Mouse (Mus musculus): Measurements from ENCODE around the gene Ccdc177.
A peak's percentile ranks its signal among the peaks of the same experiment; 100 is the strongest.
"Not testable (repeated sequence)": the region's sequence is repeated elsewhere in the genome, so short reads cannot be mapped to it uniquely, and the experiment has no call there.

Gene Ccdc177

GRCm38 (mm10) chr12:80760396-80760801 is at the start of gene Ccdc177:
TSS of gene Ccdc177 (minus strand) at chr12:80760687.
- DNase-seq (ENCODE audit: low spot score in 2 of 2) = peak; percentile 47 to 63

GRCm38 (mm10) chr12:80810005-80810404 is 49.5 kb upstream of the Ccdc177 start:
- no peak for DNase-seq (ENCODE audit: low spot score in 2 of 2)

GRCm38 (mm10) chr12:80807451-80808085 is 47.1 kb upstream of the Ccdc177 start:
- DNase-seq (ENCODE audit: low spot score in 2 of 2) = no peak

- DNase-seq (ENCODE audit: low spot score in 2 of 2) = no peak
Observed at GRCm38 (mm10) chr12:80804861-80805428, 44.5 kb upstream of the Ccdc177 start.

GRCm38 (mm10) chr12:80803924-80804323 is 43.4 kb upstream of the Ccdc177 start:
- no peak for DNase-seq (ENCODE audit: low spot score in 2 of 2)

GRCm38 (mm10) chr12:80801443-80801842 is 41.0 kb upstream of the Ccdc177 start:
- no peak for DNase-seq (ENCODE audit: low spot score in 2 of 2)

DNA sequence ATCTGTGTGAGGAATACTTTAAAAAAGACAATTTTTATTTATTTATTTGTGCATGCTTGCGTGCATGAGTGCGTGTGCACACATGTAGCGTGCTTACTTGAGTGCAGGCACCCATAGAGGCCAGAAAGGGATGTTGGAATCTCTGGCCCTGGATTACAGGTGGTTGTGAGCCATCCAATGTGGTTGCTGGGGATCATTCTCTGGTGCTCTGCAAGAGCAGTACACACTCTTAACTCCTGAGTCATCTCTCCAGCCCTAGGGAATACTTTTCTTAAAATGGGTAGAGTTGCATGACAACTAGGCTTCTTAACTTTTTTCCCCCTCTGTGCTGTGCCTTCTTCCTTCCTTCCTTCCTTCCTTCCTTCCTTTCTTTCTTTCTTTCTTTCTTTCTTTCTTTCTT is 39.7 kb upstream of the Ccdc177 start:
- DNase-seq (ENCODE audit: low spot score in 2 of 2) = no peak

GRCm38 (mm10) chr12:80798271-80798670 is 37.8 kb upstream of the Ccdc177 start:
- DNase-seq (ENCODE audit: low spot score in 2 of 2) = no peak

- no peak for DNase-seq (ENCODE audit: low spot score in 2 of 2)
Observed at GRCm38 (mm10) chr12:80794935-80795785, 34.7 kb upstream of the Ccdc177 start.

- DNase-seq (ENCODE audit: low spot score in 2 of 2) = no peak
Observed at GRCm38 (mm10) chr12:80794522-80794921, 34.0 kb upstream of the Ccdc177 start.

DNA sequence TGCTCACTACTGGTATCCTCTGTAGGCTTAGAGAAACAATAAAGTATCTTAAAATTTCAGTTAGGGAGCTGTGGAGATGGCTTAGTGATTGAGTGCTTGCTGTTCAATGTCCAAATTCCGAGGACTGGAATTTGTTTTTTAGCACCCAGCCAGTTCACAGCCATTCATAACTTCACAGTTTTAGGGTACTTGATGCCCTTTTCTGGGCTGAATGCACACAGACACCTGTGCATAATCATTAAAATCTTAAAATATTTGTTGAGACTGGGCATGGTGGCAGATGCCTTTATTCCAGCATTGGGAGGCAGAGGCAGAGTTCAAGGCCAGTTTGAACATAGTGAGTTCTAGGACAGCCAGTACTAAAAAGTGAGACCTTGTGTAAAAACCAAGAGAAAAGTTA is 33.0 kb upstream of the Ccdc177 start:
- no peak for DNase-seq (ENCODE audit: low spot score in 2 of 2)

- DNase-seq (ENCODE audit: low spot score in 2 of 2) = peak; percentile 47 to 51
Observed at GRCm38 (mm10) chr12:80792867-80793266, 32.4 kb upstream of the Ccdc177 start.

DNA sequence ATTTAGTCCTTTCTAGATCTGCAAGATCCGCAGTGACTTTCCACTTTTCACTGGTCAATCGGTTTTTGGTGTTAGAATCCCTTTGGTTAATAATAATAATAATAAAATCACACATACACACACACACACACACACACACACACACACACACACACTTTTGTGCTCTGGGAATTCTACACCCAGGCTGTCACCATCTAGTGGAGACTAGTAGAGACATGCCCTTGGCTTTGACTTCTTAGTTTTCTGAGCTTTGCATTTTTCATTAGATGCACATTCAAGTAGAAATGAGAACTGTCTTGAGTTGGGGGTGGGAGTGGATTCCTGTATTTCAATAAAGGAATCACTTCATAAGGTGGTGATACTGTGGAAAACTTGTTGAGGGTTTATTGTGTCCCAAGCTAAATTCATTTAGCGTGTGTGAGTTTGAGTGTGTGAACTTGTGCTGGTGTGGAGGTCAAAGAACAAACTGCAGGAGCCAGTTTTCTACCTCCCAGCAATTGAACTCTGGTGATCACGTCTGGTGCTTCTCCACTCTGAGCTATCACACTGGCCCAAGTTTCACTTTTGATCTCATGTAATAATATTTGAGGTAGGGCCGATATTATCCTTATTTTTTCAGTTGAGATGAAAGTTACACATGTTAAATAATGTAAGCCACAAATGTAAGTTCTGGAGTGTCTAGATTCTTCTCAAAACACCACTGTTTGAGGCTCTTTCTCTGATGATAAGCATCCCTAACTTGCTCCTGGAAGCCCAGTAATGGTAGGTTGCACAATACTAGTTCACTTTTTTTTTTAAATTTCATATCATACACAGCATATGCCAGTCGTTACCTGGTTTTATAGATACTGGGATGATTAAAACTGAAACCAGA is 31.3 kb upstream of the Ccdc177 start:
- DNase-seq (ENCODE audit: low spot score in 2 of 2) = no peak

GRCm38 (mm10) chr12:80790700-80791570 is 30.4 kb upstream of the Ccdc177 start:
- peak; percentile 40 to 44 for DNase-seq (ENCODE audit: low spot score in 2 of 2)

GRCm38 (mm10) chr12:80789849-80790694 is 29.6 kb upstream of the Ccdc177 start, which contains the start of gene Susd6:
TSS of gene Susd6 (plus strand) at chr12:80790510.
- DNase-seq (ENCODE audit: low spot score in 2 of 2) = peak; percentile 98 to 99

- DNase-seq (ENCODE audit: low spot score in 2 of 2) = not testable (repeated sequence)
Observed at GRCm38 (mm10) chr12:80789276-80789675, 28.8 kb upstream of the Ccdc177 start.

GRCm38 (mm10) chr12:80788188-80788587 is 27.7 kb upstream of the Ccdc177 start:
- no peak for DNase-seq (ENCODE audit: low spot score in 2 of 2)

- DNase-seq (ENCODE audit: low spot score in 2 of 2) = no peak
Observed at GRCm38 (mm10) chr12:80787604-80788003, 27.1 kb upstream of the Ccdc177 start.

- DNase-seq (ENCODE audit: low spot score in 2 of 2) = no peak
Observed at GRCm38 (mm10) chr12:80786591-80786990, 26.1 kb upstream of the Ccdc177 start.

GRCm38 (mm10) chr12:80785597-80785996 is 25.1 kb upstream of the Ccdc177 start:
- DNase-seq (ENCODE audit: low spot score in 2 of 2) = no peak

Measured in spleen, postnatal 14 days (tissue).